Mouse (Mus musculus) neural tube, embryonic 14.5 days (tissue): ENCODE results near the gene March6. TPM values are rescaled to one million over a fixed set of nuclear protein-coding genes. Genes with fewer than 3 reads are reported as not detected.

ENCODE experiments used
- ATAC-seq: fragments of 200-750 bp; cut with Nextera tagmentation; 2 replicates; pipeline ENCODE4 v1.8.0; 2017; ENCODE audit warnings: low read depth, mild to moderate bottlenecking, moderate TSS enrichment, moderate library complexity
- H3K27ac ChIP-seq: fragments of 300-500 bp; sonication (generic); 2 replicates; pipeline ENCODE4 v1.5.1; 2014; ENCODE audit warnings: low read depth, mild to moderate bottlenecking, control low read depth, low read length, moderate library complexity, mixed read lengths
- H3K27me3 ChIP-seq: fragments of 300-500 bp; sonication (generic); 2 replicates; pipeline ENCODE4 v1.6.1; 2014; ENCODE audit warnings: low read length; ENCODE audit not compliant: control insufficient read depth, insufficient read depth
- H3K36me3 ChIP-seq: fragments of 300-500 bp; sonication (generic); 2 replicates; pipeline ENCODE4 v1.6.1; 2014; ENCODE audit warnings: low read length, mixed read lengths; ENCODE audit not compliant: control insufficient read depth, insufficient read depth
- H3K4me1 ChIP-seq: fragments of 300-500 bp; sonication (generic); 2 replicates; pipeline ENCODE4 v1.6.1; 2014; ENCODE audit warnings: low read length; ENCODE audit not compliant: control insufficient read depth, insufficient read depth
- H3K4me2 ChIP-seq: fragments of 300-500 bp; sonication (generic); 2 replicates; pipeline ENCODE4 v1.6.1; 2014; ENCODE audit warnings: mild to moderate bottlenecking, low read depth, low read length, control low read depth
- H3K4me3 ChIP-seq: fragments of 300-500 bp; sonication (generic); 2 replicates; pipeline ENCODE4 v1.5.1; 2014; ENCODE audit warnings: low read depth, low read length, control low read depth, mixed read lengths
- H3K9ac ChIP-seq: fragments of 300-500 bp; sonication (generic); replicated peaks from 2 replicates; pipeline ENCODE4 v1.6.1; 2014; ENCODE audit warnings: low read depth, mild to moderate bottlenecking, control low read depth, low read length, mixed read lengths
- H3K9me3 ChIP-seq: fragments of 300-500 bp; sonication (generic); 2 replicates; pipeline ENCODE4 v1.6.1; 2016; ENCODE audit warnings: low read length; ENCODE audit not compliant: control insufficient read depth
- WGBS: fragments of 180-500 bp; shearing (Covaris S2); extraction: QIAGEN DNeasy Blood & Tissue Kit; methylation state at CpG from one replicate; pipeline ENCODE4 v1.1.7; 2014; 5-methylcytosine and 5-hydroxymethylcytosine counted together
- polyA plus RNA-seq: library from polyadenylated mRNA; unstranded; fragments of >200 nt; fragmentation: Nextera tagmentation; extraction: Ambion mirVana; gene quantifications from 2 replicates; pipeline ENCODE4 v1.2.1, GENCODE M21; 2014

The March6 gene
- polyA plus RNA-seq, 1 experiment from 2014 or later = 98.4 TPM

DNA sequence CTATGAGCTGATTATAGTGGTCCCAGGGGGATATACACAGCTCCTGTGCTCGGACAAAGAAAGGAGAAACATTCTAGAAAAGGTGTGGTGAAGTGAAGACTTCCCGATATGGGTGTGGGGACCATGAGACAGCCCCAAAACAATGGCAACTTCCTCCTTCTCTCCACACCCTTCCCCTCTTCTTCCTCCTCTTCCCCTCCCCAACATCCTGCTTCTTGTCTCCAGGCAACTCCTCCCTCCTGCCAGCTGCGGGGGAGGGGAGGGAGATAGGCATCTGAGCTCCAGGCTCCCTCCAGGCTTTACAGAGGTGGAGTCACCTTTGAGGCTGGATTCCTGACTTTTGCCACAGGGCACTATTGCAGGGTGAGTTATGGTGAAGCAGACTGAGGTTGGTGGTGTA lies 117.9 kb downstream of the March6 start:
- H3K4me3 ChIP-seq = no peak overlapping the region
- H3K4me1 ChIP-seq = no peaks in the 10 kb centered on the region
- 55% methylated on average over 3 of the region's 3 CpGs for WGBS
- no peak overlapping the region for H3K9ac ChIP-seq
- no peaks in the 10 kb centered on the region for H3K9me3 ChIP-seq
- H3K4me2 ChIP-seq = no peak overlapping the region
- no peaks in the 10 kb centered on the region for H3K36me3 ChIP-seq
- no peak for ATAC-seq
- no peaks in the 10 kb centered on the region for H3K27me3 ChIP-seq
- H3K27ac ChIP-seq = no peak overlapping the region

DNA sequence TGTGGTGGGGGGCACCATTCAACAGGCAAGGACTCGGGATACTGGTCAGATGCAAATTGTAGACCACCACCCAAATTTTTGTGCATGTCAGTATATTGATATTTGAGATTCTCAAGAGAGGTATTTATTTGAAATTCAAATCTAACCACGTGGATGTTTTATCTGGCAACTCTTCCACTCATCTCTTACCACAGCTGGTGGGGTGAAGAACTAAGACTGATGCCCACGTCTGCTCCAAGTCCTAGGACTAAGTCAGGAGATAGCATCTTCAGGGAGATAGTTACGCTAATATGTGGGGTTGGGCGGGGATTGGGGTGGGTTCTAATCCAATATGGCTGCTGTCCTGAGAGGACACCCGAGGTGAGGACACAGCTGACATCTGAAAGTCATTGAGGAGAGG lies 118.4 kb downstream of the March6 start:
- no peaks in the 10 kb centered on the region for H3K4me1 ChIP-seq
- H3K27ac ChIP-seq = no peak overlapping the region
- no peak overlapping the region for H3K4me3 ChIP-seq
- no peak for ATAC-seq
- H3K36me3 ChIP-seq = no peaks in the 10 kb centered on the region
- H3K4me2 ChIP-seq = no peak overlapping the region
- H3K9me3 ChIP-seq = no peaks in the 10 kb centered on the region
- 87% methylated on average over 6 of the region's 6 CpGs for WGBS
- H3K9ac ChIP-seq = no peak overlapping the region
- no peaks in the 10 kb centered on the region for H3K27me3 ChIP-seq

DNA sequence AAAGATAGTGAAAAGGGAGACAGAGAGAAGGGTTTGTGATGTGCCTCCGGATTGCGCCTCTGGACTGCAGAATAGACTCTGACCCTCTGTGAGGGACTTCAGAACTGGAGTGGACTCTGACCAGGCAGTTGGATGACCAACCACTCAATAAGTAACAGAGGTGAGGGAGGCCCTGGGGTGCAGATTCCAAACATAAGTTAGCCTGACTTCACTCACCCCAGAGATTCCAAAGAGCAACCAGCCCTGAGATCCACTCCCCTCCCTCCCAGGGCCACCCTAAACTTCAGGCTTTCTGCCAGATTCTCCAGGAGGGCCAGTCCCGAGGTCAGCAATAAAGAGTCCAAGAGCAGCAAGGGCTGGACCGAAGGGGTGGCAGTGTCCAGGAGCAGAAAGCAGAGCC lies 123.4 kb downstream of the March6 start:
- no peak for ATAC-seq
- H3K4me2 ChIP-seq = no peak overlapping the region
- WGBS = 82% methylated on average over 4 of the region's 4 CpGs

DNA sequence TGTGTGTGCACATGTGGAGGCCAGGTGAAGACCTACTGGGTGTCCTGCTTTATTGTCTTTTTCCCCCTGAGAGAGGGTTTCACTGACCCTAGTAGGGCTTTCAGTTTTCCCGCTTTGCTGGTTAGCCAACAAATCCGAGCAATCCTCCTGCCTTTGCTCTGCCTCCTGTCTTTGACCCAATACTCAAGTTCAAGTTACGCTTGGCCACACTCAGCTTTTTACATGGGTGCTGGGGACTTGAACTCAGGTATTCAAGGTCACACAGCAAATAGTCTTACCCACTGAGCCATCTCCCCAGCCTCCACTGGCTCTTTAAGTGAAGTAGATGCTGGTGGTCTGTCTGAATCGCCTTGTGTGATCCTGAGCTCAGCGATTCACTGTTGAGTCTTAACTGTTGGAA lies 124.0 kb downstream of the March6 start:
- 90% methylated on average over 5 of the region's 5 CpGs for WGBS
- no peak overlapping the region for H3K4me3 ChIP-seq
- no peak overlapping the region for H3K27ac ChIP-seq
- ATAC-seq = no peak
- H3K4me1 ChIP-seq = peaks cover 5% of the 10 kb centered on the region; the same call in 1 of the 2 replicates
- H3K27me3 ChIP-seq = no peaks in the 10 kb centered on the region
- H3K4me2 ChIP-seq = no peak overlapping the region
- H3K9me3 ChIP-seq = no peaks in the 10 kb centered on the region
- no peak overlapping the region for H3K9ac ChIP-seq
- H3K36me3 ChIP-seq = no peaks in the 10 kb centered on the region

More for the DNA sequence above, 123.4 kb downstream of the March6 start:
- H3K36me3 ChIP-seq = no peaks in the 10 kb centered on the region
- H3K4me3 ChIP-seq = no peak overlapping the region
- no peak overlapping the region for H3K9ac ChIP-seq
- H3K27ac ChIP-seq = no peak overlapping the region
- peaks cover 5% of the 10 kb centered on the region; the same call in 1 of the 2 replicates for H3K4me1 ChIP-seq
- H3K27me3 ChIP-seq = no peaks in the 10 kb centered on the region
- H3K9me3 ChIP-seq = no peaks in the 10 kb centered on the region

Other genes starting within 250 kb of the March6 start
- 0.75 and 1.3 TPM in 2 replicates for gene Ankrd33b, start 163.3 kb downstream of the March6 start, polyA plus RNA-seq
- gene Ropn1l, start 77.3 kb downstream of the March6 start, polyA plus RNA-seq = 1.9 TPM in 2 replicates
- gene Cmbl, start 34.3 kb upstream of the March6 start, polyA plus RNA-seq = 1.7 and 5.6 TPM in 2 replicates
- 498 and 536 TPM in 2 replicates for gene Cct5, start 70.8 kb upstream of the March6 start, polyA plus RNA-seq
- 10.2 and 12.2 TPM in 2 replicates for gene Fam173b, start 70.8 kb upstream of the March6 start, polyA plus RNA-seq